Mouse (Mus musculus) neural tube, embryonic 15.5 days (tissue): ENCODE results near the gene Speer4e. TPM values are rescaled to one million over a fixed set of nuclear protein-coding genes. Genes with fewer than 3 reads are reported as not detected.
"Not testable (repeated sequence)": the region's sequence is repeated elsewhere in the genome, so short reads cannot be mapped to it uniquely, and the experiment has no call there.

Experiments
- ATAC-seq: fragments of 200-750 bp; cut with Nextera tagmentation; 2 replicates; pipeline ENCODE4 v1.8.0; 2017; ENCODE audit warnings: mild to moderate bottlenecking, moderate TSS enrichment, moderate library complexity; ENCODE audit not compliant: low FRiP score
- H3K27ac ChIP-seq: fragments of 300-500 bp; sonication (generic); replicated peaks from 2 replicates; pipeline ENCODE4 v1.5.1; 2015; ENCODE audit warnings: mild to moderate bottlenecking, inconsistent platforms
- H3K27me3 ChIP-seq: fragments of 300-500 bp; sonication (generic); replicated peaks from 2 replicates; pipeline ENCODE4 v1.6.1; 2015; ENCODE audit warnings: inconsistent platforms
- H3K36me3 ChIP-seq: fragments of 300-500 bp; sonication (generic); 2 replicates; pipeline ENCODE4 v1.6.1; 2015; ENCODE audit warnings: inconsistent platforms
- H3K4me1 ChIP-seq: fragments of 300-500 bp; sonication (generic); 2 replicates; pipeline ENCODE4 v1.6.1; 2015; ENCODE audit warnings: inconsistent platforms
- H3K4me2 ChIP-seq: fragments of 300-500 bp; sonication (generic); 2 replicates; pipeline ENCODE4 v1.6.1; 2015; ENCODE audit warnings: inconsistent platforms, mild to moderate bottlenecking, moderate library complexity
- H3K4me3 ChIP-seq: fragments of 300-500 bp; sonication (generic); replicated peaks from 2 replicates; pipeline ENCODE4 v1.5.1; 2015; ENCODE audit warnings: mild to moderate bottlenecking, inconsistent platforms
- H3K9ac ChIP-seq: fragments of 300-500 bp; sonication (generic); replicated peaks from 2 replicates; pipeline ENCODE4 v1.6.1; 2015; ENCODE audit warnings: mild to moderate bottlenecking, inconsistent platforms
- H3K9me3 ChIP-seq: fragments of 300-500 bp; sonication (generic); replicated peaks from 2 replicates; pipeline ENCODE4 v1.6.1; 2016; ENCODE audit warnings: inconsistent platforms
- WGBS: fragments of 180-500 bp; shearing (Covaris S2); methylation state at CpG from one replicate; pipeline ENCODE4 v1.1.7; 2015; ENCODE audit warnings: mixed read lengths; 5-methylcytosine and 5-hydroxymethylcytosine counted together
- polyA plus RNA-seq: library from polyadenylated mRNA; unstranded; fragments of >200 nt; fragmentation: Nextera tagmentation; extraction: Ambion mirVana; gene quantifications from 2 replicates; pipeline ENCODE4 v1.2.1, GENCODE M21; 2015

Gene Speer4e
- polyA plus RNA-seq: not detected in 2 replicates

DNA sequence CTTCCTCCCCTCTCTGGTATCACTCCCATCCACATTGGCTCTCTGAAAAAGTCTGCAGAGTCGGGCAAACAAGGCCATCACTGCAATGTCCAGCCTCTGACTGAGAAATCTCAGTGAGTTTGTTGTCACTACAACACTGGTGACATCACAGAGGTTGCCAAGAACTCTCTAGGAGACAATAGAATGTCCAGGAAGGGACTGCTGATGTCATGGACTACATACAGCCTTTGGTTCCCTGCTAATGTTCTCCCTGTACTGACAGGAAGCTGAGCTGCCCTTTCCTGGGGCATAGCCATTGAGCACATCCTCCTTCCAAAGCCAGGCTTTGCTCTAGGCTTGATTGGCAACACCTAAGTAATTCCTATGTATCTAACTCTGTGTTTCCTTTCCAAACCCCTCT, at the start of gene Speer4e:
TSS of gene Speer4e (minus strand) at position 101 of the 400 bp plus-strand sequence.
- H3K27me3 ChIP-seq, H3K9ac ChIP-seq, ATAC-seq, H3K4me1 ChIP-seq, H3K36me3 ChIP-seq, H3K9me3 ChIP-seq, H3K27ac ChIP-seq, H3K4me3 ChIP-seq, H3K4me2 ChIP-seq: not testable (repeated sequence)
- 45% methylated on average over 1 of the region's 1 CpGs for WGBS

DNA sequence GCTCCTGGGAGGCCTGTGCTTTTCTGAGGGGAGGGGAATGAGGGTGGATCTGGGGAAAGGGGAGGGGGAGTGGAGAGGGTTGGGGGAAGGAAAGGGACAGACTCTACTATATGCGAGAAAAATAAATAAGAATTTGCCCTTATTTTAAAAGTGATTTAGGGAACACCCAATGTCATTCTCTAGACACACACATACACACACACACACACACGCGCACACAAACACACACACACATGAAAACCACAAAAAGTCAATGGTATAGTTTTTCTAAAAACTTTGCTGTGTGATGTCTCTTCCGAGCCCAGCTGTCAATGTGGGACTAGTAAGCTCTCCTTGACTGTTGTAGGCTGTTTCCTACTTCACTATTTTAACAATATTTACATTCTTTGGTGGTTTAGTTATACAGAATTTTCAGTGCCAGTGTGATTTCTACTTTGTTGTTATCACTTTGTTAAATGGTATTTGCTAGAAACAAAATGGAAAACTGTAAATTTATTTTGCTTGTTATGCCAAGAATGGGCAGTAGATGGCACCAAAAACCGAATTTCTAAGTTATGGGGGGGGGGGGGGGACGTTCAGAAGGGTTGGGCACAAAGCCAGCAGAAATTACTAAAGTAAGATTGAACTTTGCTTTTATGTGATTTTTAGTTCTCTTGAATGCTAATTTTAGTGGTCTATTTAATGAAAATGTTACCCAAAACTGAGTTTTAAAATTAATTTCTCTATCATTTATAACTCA, 48.6 kb upstream of the Speer4e start:
- not testable (repeated sequence) for H3K9ac ChIP-seq, H3K27ac ChIP-seq, H3K4me2 ChIP-seq, H3K27me3 ChIP-seq, H3K4me1 ChIP-seq, ATAC-seq, H3K4me3 ChIP-seq, H3K36me3 ChIP-seq
- peaks cover 21% of the 10 kb centered on the region for H3K9me3 ChIP-seq
- 46% methylated on average over 6 of the region's 6 CpGs for WGBS

DNA sequence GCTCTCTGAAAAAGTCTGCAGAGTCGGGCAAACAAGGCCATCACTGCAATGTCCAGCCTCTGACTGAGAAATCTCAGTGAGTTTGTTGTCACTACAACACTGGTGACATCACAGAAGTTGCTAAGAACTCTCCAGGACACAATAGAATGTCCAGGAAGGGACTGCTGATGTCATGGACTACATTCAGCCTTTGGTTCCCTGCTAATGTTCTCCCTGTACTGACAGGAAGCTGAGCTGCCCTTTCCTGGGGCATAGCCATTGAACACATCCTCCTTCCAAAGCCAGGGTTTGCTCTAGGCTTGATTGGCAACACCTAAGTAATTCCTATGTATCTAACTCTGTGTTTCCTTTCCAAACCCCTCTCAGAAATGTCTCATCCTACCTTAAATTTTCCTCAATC, 40.6 kb upstream of the Speer4e start, which contains the start of gene Gm10354:
TSS of gene Gm10354 (minus strand) at position 101 of the 400 bp plus-strand sequence.
- not testable (repeated sequence) for H3K4me1 ChIP-seq, ATAC-seq, H3K9ac ChIP-seq, H3K4me3 ChIP-seq, H3K36me3 ChIP-seq, H3K27ac ChIP-seq, H3K27me3 ChIP-seq, H3K4me2 ChIP-seq
- H3K9me3 ChIP-seq: peaks cover 27% of the 10 kb centered on the region
- 58% methylated on average over 1 of the region's 1 CpGs for WGBS

DNA sequence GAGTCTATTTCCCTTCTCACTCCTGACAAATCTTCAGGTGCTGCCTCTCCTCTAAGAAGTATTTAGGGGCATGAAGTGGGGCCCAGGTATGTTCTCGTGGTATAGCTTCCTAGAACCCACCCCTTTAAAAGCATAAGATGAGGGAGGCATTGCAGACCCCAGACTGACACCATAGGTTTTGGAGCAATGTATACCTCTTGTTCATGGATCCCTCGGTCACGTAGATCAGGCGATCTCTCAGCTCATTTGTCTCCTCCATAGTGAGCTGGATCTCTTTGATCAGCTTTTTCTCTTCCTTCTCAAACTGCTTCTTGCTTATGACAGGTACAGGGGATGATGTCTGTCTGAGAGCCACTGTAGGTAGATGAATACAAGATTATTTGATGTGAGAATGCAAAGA, 39.1 kb upstream of the Speer4e start:
- peaks cover 28% of the 10 kb centered on the region for H3K9me3 ChIP-seq
- H3K27ac ChIP-seq, H3K4me1 ChIP-seq, H3K4me3 ChIP-seq, H3K4me2 ChIP-seq, ATAC-seq, H3K36me3 ChIP-seq, H3K9ac ChIP-seq, H3K27me3 ChIP-seq: not testable (repeated sequence)
- WGBS: 74% methylated on average over 4 of the region's 4 CpGs

DNA sequence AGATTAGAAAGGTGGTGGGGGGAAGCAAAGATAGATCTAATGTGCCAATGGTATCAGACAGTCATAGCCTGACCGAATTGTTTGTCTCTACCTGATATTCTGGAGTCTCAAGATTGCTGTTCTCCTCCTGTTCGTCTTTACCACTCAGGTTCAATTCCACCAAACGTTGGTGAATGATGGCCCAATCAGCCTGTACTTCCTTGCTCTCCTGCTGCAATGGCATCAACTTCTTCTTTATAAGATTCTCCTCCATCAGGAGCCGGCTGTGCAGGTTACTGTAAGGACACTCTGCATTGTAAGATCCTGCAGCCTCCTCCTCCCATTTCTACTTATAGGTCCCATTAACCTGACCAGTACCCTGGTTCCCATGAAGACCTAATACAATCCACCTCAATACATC, 37.1 kb upstream of the Speer4e start:
- not testable (repeated sequence) for H3K27ac ChIP-seq, H3K4me3 ChIP-seq, H3K36me3 ChIP-seq, H3K4me1 ChIP-seq, H3K9ac ChIP-seq, H3K27me3 ChIP-seq, H3K4me2 ChIP-seq, ATAC-seq
- WGBS: 77% methylated on average over 4 of the region's 4 CpGs
- peaks cover 32% of the 10 kb centered on the region for H3K9me3 ChIP-seq

DNA sequence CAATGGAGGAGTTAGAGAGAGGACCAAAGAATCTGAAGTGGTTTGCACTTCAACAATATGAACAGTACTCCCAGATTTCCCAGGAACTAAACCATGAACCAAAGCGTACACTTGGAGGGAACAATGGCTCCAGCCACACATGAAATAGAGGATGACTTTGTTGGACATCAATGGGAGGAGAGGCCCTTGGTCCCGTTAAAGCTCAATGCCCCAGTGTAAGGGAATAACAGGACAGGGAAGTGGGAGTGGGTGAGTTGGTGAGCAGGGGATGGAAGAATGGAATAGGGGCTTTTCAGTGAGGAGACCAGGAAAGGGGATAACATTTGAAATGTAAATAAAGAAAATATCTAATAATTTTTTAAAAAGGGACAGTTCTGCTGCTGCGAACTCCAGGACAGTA, 34.6 kb upstream of the Speer4e start:
- H3K27me3 ChIP-seq, H3K4me3 ChIP-seq, H3K9ac ChIP-seq, H3K27ac ChIP-seq, H3K4me2 ChIP-seq, H3K36me3 ChIP-seq, H3K4me1 ChIP-seq, ATAC-seq: not testable (repeated sequence)
- WGBS: 81% methylated on average over 3 of the region's 3 CpGs
- H3K9me3 ChIP-seq: peaks cover 19% of the 10 kb centered on the region

DNA sequence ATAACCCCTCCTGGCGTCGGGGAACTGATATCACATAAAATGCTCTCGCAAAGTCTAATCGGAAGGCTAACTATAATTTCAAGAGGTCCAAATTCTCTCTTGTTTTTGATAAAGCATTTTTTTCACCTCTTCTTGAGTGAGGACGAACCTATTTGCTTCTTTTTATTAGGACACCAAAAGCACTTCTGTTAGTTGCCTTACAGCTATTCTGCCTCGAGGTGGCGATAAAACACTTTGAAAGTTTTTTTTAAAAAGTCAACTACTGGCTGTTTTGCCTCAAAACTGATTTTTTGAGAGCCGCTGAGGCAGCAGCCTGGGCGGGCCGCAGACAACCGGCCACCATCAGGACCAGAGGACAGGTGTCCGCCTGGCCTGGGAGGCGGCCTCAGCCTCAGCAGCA, 25.6 kb upstream of the Speer4e start:
- H3K27ac ChIP-seq, H3K36me3 ChIP-seq, H3K27me3 ChIP-seq, ATAC-seq, H3K4me3 ChIP-seq, H3K4me2 ChIP-seq, H3K9ac ChIP-seq, H3K4me1 ChIP-seq: not testable (repeated sequence)
- 81% methylated on average over 13 of the region's 13 CpGs for WGBS
- peaks cover 21% of the 10 kb centered on the region for H3K9me3 ChIP-seq

DNA sequence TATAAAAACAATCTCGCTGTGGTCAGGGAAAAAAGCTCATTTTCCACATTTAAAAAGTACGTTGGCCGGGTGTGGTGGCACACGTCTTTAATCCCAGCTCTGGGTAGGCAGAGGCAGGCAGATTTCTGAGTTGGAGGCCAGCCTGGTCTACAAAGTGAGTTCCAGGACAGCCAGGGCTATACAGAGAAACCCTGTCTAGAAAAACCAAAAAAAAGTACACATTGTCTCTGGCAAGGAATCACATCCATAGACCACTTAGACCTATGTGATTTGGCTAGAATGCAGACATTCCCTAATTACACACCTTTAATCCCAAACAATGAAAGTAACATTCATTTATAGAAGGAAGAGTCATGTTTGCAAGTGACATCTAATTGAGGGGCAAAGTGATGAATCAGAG, 23.3 kb upstream of the Speer4e start:
- H3K4me1 ChIP-seq, H3K36me3 ChIP-seq, H3K9ac ChIP-seq, H3K4me3 ChIP-seq, H3K4me2 ChIP-seq, H3K27ac ChIP-seq, ATAC-seq, H3K27me3 ChIP-seq: not testable (repeated sequence)
- 81% methylated on average over 4 of the region's 4 CpGs for WGBS
- H3K9me3 ChIP-seq: peaks cover 25% of the 10 kb centered on the region

DNA sequence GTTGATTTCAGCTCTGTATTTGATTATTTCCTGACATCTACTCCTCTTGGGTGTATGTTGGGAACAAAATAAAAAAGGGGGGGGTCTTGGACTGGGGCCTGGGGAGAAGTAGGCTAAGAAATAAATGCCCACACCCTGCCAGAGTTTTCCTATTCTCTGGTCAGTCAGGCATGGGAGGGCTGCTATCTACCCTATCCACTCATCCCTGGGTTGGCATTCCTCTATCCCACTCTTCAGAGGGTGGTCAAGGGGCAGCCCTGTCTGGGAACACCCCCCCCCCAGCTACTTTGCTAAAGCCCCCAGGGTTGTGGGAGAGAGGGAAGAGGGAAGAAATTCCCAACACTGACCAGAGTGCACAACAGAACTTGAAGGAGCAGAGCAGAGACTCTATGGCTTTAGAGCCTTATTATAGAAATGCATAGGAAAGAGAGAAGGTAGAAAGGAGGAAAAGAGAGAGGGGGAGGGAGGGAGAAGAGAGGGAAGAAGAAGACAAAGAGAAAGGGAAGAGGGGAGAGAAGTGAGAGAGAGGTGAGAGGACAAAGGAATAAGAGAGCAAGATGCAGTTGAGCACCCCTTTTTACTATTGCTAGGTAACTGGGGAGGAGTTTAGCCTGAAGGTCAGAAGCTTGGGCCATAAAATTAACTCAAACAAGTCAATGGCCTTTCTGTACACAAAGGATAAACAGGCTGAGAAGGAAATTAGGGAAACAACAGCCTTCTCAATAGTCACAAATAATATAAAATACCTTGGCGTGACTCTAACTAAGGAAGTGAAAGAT, 17.9 kb upstream of the Speer4e start:
- not testable (repeated sequence) for H3K4me3 ChIP-seq, H3K27ac ChIP-seq, H3K36me3 ChIP-seq, ATAC-seq, H3K9ac ChIP-seq, H3K4me1 ChIP-seq, H3K4me2 ChIP-seq, H3K27me3 ChIP-seq
- peaks cover 30% of the 10 kb centered on the region for H3K9me3 ChIP-seq
- WGBS: 97% methylated on average over 1 of the region's 1 CpGs

DNA sequence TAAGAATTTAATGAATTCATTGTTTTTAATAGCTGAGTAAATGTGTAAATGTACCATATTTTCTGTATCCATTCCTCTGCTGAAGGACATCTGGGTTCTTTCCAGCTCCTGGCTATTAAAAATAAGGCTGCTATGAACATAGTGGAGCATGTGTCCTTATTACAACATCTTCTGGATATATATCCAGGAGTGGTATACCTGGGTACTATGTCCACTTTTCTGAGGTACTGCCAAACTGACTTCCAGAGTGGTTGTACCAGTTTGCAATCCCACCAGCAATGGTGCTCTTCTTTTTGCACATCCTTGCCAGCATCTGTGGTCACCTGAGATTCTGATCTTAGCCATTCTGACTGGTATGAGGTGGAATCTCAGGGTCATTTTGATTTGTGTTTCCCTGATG, 15.4 kb upstream of the Speer4e start:
- not testable (repeated sequence) for H3K4me3 ChIP-seq, H3K27me3 ChIP-seq

DNA sequence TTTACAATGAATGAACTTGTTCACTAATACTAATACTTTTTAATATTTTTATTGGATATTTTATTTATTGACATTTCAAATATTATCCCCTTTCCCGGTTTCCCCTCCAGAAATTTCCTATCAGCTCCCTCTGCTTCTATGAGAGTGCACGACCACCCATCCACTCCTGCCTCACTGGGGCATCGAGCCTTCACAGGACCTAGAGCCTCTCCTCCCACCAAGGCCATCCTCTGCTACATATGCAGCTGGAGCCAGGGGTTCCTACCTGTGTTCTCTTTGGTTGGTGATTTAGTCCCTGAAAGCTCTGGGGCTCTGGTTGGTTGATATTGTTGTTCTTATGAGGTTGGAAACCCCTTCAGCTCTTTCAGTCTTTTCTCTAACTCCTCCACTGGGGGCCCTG, 14.5 kb upstream of the Speer4e start:
- H3K27ac ChIP-seq, H3K9ac ChIP-seq, H3K36me3 ChIP-seq, H3K27me3 ChIP-seq, H3K4me1 ChIP-seq, H3K4me2 ChIP-seq, ATAC-seq, H3K4me3 ChIP-seq: not testable (repeated sequence)
- 72% methylated on average over 3 of the region's 3 CpGs for WGBS
- H3K9me3 ChIP-seq: peaks cover 27% of the 10 kb centered on the region

More for the DNA sequence above, 15.4 kb upstream of the Speer4e start:
- not testable (repeated sequence) for ATAC-seq, H3K36me3 ChIP-seq, H3K4me1 ChIP-seq, H3K9ac ChIP-seq, H3K27ac ChIP-seq, H3K4me2 ChIP-seq
- H3K9me3 ChIP-seq: peaks cover 26% of the 10 kb centered on the region

DNA sequence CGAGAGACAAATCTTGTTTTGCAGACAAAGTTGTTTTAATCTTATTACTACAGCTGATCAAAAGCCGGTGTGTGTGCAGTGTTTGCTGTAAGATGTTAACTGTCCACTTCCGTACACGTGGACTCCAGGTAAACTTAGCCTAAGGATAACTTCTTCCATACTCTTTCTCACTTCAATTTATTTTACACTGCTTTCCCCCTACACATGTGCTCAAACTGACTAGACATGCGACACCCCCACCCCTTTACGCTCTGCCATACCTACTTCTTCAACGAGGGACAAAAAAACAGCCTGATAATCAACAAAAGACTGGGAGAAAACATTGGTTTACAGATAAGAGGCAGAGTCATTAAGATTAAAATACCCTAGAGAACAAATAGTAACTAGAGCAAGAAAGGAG, 13.6 kb upstream of the Speer4e start:
- not testable (repeated sequence) for H3K27me3 ChIP-seq, H3K27ac ChIP-seq, H3K4me3 ChIP-seq, H3K9ac ChIP-seq, H3K4me1 ChIP-seq, H3K36me3 ChIP-seq, H3K4me2 ChIP-seq
- peak; percentile 53; the same call in 1 of the 2 replicates for ATAC-seq
- 70% methylated on average over 7 of the region's 7 CpGs for WGBS
- peaks cover 27% of the 10 kb centered on the region for H3K9me3 ChIP-seq
